Mouse (Mus musculus) lung, postnatal 0 days (tissue): ENCODE measurements around the gene Tfip11. TPM values are rescaled to one million over a fixed set of nuclear protein-coding genes. Genes with fewer than 3 reads are reported as not detected.

Experiments
- ATAC-seq: fragments of 200-750 bp; cut with Nextera tagmentation; 2 replicates; pipeline ENCODE4 v1.8.0; 2017; ENCODE audit warnings: moderate library complexity
- DNase-seq: peaks from one replicate; pipeline ENCODE4 v3.0.0-alpha.2; 2016; ENCODE audit warnings: low spot score
- H3K27ac ChIP-seq: fragments of 300-500 bp; sonication (generic); 2 replicates; pipeline ENCODE4 v1.5.1; 2014; ENCODE audit warnings: antibody characterized with exemption, mild to moderate bottlenecking, low read length, mixed read lengths
- H3K27me3 ChIP-seq: fragments of 300-500 bp; sonication (generic); replicated peaks from 2 replicates; pipeline ENCODE4 v1.6.1; 2014; ENCODE audit warnings: low read length, mixed read lengths; ENCODE audit not compliant: insufficient read depth
- H3K36me3 ChIP-seq: fragments of 300-500 bp; sonication (generic); 2 replicates; pipeline ENCODE4 v1.6.1; 2014; ENCODE audit warnings: low read length, mixed read lengths; ENCODE audit not compliant: insufficient read depth
- H3K4me1 ChIP-seq: fragments of 300-500 bp; sonication (generic); 2 replicates; pipeline ENCODE4 v1.6.1; 2014; ENCODE audit warnings: antibody characterized with exemption, low read depth, low read length, mixed read lengths; ENCODE audit not compliant: insufficient read depth
- H3K4me2 ChIP-seq: fragments of 300-500 bp; sonication (generic); replicated peaks from 2 replicates; pipeline ENCODE4 v1.6.1; 2014; ENCODE audit warnings: low read depth, mild to moderate bottlenecking, low read length, moderate library complexity, mixed read lengths
- H3K4me3 ChIP-seq: fragments of 300-500 bp; sonication (generic); 2 replicates; pipeline ENCODE4 v1.5.1; 2014; ENCODE audit warnings: low read depth, low read length
- H3K9ac ChIP-seq: fragments of 300-500 bp; sonication (generic); replicated peaks from 2 replicates; pipeline ENCODE4 v1.6.1; 2014; ENCODE audit warnings: low read depth, mild to moderate bottlenecking
- H3K9me3 ChIP-seq: fragments of 300-500 bp; sonication (generic); 2 replicates; pipeline ENCODE4 v1.6.1; 2016; ENCODE audit warnings: low read length, mixed read lengths
- CTCF ChIP-seq: IDR thresholded peaks from 2 replicates; pipeline ENCODE4 v1.5.1; 2016; ENCODE audit warnings: antibody characterized with exemption, mild to moderate bottlenecking
- EP300 ChIP-seq: IDR thresholded peaks from 2 replicates; pipeline ENCODE4 v1.6.1; 2016; ENCODE audit warnings: antibody characterized with exemption, mild to moderate bottlenecking, control low read depth
- WGBS: fragments of 180-500 bp; shearing (Covaris S2); extraction: QIAGEN DNeasy Blood & Tissue Kit; methylation state at CpG from one replicate; pipeline ENCODE4 v1.1.7; 2014; 5-methylcytosine and 5-hydroxymethylcytosine counted together
- polyA plus RNA-seq: library from polyadenylated mRNA; unstranded; fragments of >200 nt; fragmentation: Nextera tagmentation; extraction: Ambion mirVana; gene quantifications from 2 replicates; pipeline ENCODE4 v1.2.1, GENCODE M21; 2015

Tfip11 gene
- polyA plus RNA-seq, 1 experiment from 2014 or later = 16.0 TPM

- DNase-seq (no peak), ATAC-seq (no peak)
- H3K9me3 ChIP-seq = no peaks in the 10 kb centered on the region
- peaks cover 6% of the 10 kb centered on the region for H3K36me3 ChIP-seq
- no peak overlapping the region for H3K9ac ChIP-seq
- WGBS = 96% methylated on average over 12 of the region's 12 CpGs
- no peak overlapping the region for H3K4me3 ChIP-seq
- TF ChIP-seq CTCF (no peak), EP300 (no peak)
- no peak overlapping the region for H3K27ac ChIP-seq
- H3K4me1 ChIP-seq = no peaks in the 10 kb centered on the region
- no peaks in the 10 kb centered on the region for H3K27me3 ChIP-seq
- H3K4me2 ChIP-seq = no peak overlapping the region
Observed at GRCm38 (mm10) chr5:112370236-112370813, 44.2 kb downstream of the Tfip11 start.

- Histone ChIP-seq H3K36me3 (no peaks in the 10 kb centered on the region; the same call in none of the 2 replicates), H3K4me3 (no peak overlapping the region), H3K27ac (no peak overlapping the region), H3K4me1 (no peaks in the 10 kb centered on the region), H3K9ac (no peak overlapping the region), H3K27me3 (no peaks in the 10 kb centered on the region), H3K4me2 (no peak overlapping the region), H3K9me3 (no peaks in the 10 kb centered on the region)
- 85% methylated on average over 7 of the region's 7 CpGs for WGBS
- TF ChIP-seq EP300 (no peak), CTCF (no peak)
- DNase-seq = no peak
- ATAC-seq = no peak
Observed at GRCm38 (mm10) chr5:112371933-112372332, 45.8 kb downstream of the Tfip11 start.

- WGBS = 82% methylated on average over 4 of the region's 4 CpGs
- Histone ChIP-seq H3K4me3 (no peak overlapping the region), H3K36me3 (no peaks in the 10 kb centered on the region; the same call in 1 of the 2 replicates), H3K4me2 (no peak overlapping the region), H3K9me3 (no peaks in the 10 kb centered on the region), H3K27me3 (no peaks in the 10 kb centered on the region), H3K9ac (no peak overlapping the region), H3K27ac (no peak overlapping the region), H3K4me1 (no peaks in the 10 kb centered on the region)
- TF ChIP-seq CTCF = no peak
- no peak for TF ChIP-seq EP300
- DNase-seq (no peak), ATAC-seq (no peak)
Observed at GRCm38 (mm10) chr5:112376111-112376510, 50.0 kb downstream of the Tfip11 start.

GRCm38 (mm10) chr5:112377380-112377779 is 51.2 kb downstream of the Tfip11 start:
- Histone ChIP-seq H3K36me3 (no peaks in the 10 kb centered on the region; the same call in 1 of the 2 replicates), H3K4me3 (no peak overlapping the region), H3K27ac (no peak overlapping the region), H3K9ac (no peak overlapping the region), H3K4me2 (no peak overlapping the region), H3K27me3 (no peaks in the 10 kb centered on the region), H3K9me3 (no peaks in the 10 kb centered on the region), H3K4me1 (no peaks in the 10 kb centered on the region)
- ATAC-seq (no peak), DNase-seq (no peak)
- TF ChIP-seq CTCF (no peak), EP300 (no peak)
- WGBS = 94% methylated on average over 1 of the region's 1 CpGs

- ATAC-seq (no peak), DNase-seq (no peak)
- no peak for TF ChIP-seq CTCF
- no peak for TF ChIP-seq EP300
- no peaks in the 10 kb centered on the region for H3K4me1 ChIP-seq
- H3K4me3 ChIP-seq = no peak overlapping the region
- H3K9ac ChIP-seq = no peak overlapping the region
- 74% methylated on average over 6 of the region's 6 CpGs for WGBS
- no peak overlapping the region for H3K4me2 ChIP-seq
- H3K27me3 ChIP-seq = no peaks in the 10 kb centered on the region
- H3K9me3 ChIP-seq = no peaks in the 10 kb centered on the region
- H3K27ac ChIP-seq = no peak overlapping the region
- no peaks in the 10 kb centered on the region; the same call in 1 of the 2 replicates for H3K36me3 ChIP-seq
Observed at GRCm38 (mm10) chr5:112378716-112379115, 52.6 kb downstream of the Tfip11 start.

GRCm38 (mm10) chr5:112381154-112381553 is 55.0 kb downstream of the Tfip11 start:
- Histone ChIP-seq H3K4me1 (no peaks in the 10 kb centered on the region), H3K9ac (no peak overlapping the region), H3K27me3 (no peaks in the 10 kb centered on the region), H3K4me3 (no peak overlapping the region), H3K4me2 (no peak overlapping the region), H3K27ac (no peak overlapping the region), H3K9me3 (no peaks in the 10 kb centered on the region), H3K36me3 (no peaks in the 10 kb centered on the region)
- WGBS = 67% methylated on average over 11 of the region's 11 CpGs
- ATAC-seq (no peak), DNase-seq (no peak)
- TF ChIP-seq EP300 (no peak), CTCF (no peak)

- Histone ChIP-seq H3K4me3 (no peak overlapping the region), H3K9ac (no peak overlapping the region), H3K9me3 (no peaks in the 10 kb centered on the region), H3K4me2 (no peak overlapping the region), H3K27me3 (no peaks in the 10 kb centered on the region), H3K4me1 (no peaks in the 10 kb centered on the region), H3K36me3 (no peaks in the 10 kb centered on the region), H3K27ac (no peak overlapping the region)
- ATAC-seq = no peak
- DNase-seq = no peak
- TF ChIP-seq CTCF (no peak), EP300 (no peak)
- WGBS = 58% methylated on average over 5 of the region's 9 CpGs
Observed at GRCm38 (mm10) chr5:112382042-112382441, 55.9 kb downstream of the Tfip11 start.
